Mouse (Mus musculus) lung, adult 2 months (tissue): ENCODE measurements around the gene Brat1.

Experiments used
- CTCF ChIP-seq: fragments of 200-500 bp; IDR thresholded peaks from 2 replicates; pipeline ENCODE4 v1.5.1; 2011; ENCODE audit warnings: mild to moderate bottlenecking, low read length, control low read depth; ENCODE audit not compliant: insufficient read depth
- POLR2A ChIP-seq: fragments of 200-500 bp; IDR thresholded peaks from 2 replicates; pipeline ENCODE4 v1.6.1; 2011; ENCODE audit warnings: low read depth, mild to moderate bottlenecking, control low read depth, low read length, borderline replicate concordance; ENCODE audit errors: extremely low read depth

GRCm38 (mm10) chr5:140732195-140732594 lies 27.4 kb downstream of the Brat1 start:
- TF ChIP-seq CTCF (peak; percentile 34; the same call in 1 of the 2 replicates), POLR2A (no peak)
